Mouse (Mus musculus): ENCODE results near the gene Pilra. TPM values are rescaled to one million over a fixed set of nuclear protein-coding genes. Genes with fewer than 3 reads are reported as not detected.
"Not testable (repeated sequence)": the region's sequence is repeated elsewhere in the genome, so short reads cannot be mapped to it uniquely, and the experiment has no call there.

Gene Pilra
- polyA plus RNA-seq, 1 experiment = not detected

DNA sequence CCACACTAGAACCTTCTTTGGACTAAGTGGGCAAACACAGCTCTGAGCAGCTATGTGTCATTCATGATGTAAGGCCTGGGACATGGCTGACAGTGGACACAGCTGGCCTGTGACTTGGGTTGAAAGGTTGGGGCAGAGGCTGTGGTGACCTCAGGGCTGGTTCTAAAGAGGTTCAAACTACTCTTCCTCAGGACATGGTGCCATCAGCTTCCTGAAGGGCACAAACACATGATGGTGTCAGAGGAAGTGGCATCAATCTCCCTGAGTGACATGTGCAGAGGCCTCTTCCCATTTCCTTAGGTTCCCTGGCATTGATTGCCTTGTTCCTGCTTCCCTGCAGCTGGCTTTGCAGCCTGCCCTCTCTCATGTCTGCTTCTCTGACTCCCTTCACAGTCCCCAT is 1.0 kb upstream of the Pilra start:
- not testable (repeated sequence) for H3K4me1 ChIP-seq (ENCODE audit: control insufficient read depth, insufficient read depth, low read length); H3K4me3 ChIP-seq (ENCODE audit: insufficient read depth, low read depth, low read length); H3K27ac ChIP-seq (ENCODE audit: insufficient read depth, low read depth, low read length)

DNA sequence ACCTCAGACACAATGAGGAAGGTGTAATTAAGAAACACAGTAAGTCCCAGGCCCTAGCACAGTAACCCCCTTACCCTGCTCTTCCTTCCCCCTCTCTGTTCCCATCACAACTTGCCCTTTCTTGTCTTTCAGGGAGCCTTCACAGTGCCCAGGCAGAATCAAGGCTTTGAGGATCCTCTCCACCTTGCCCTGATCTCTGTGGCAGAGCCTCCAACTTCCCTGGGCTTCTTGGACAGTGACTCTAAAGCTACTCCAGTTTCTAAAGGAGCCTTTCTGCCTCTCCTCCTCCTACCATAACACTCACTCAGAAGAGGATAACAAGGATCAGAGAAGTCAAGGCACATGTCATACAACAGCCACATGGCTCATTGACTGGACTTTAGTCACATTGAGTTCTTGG is 530 bp upstream of the Pilra start:
- Histone ChIP-seq H3K4me1 (ENCODE audit: control insufficient read depth, insufficient read depth, low read length) (no peaks in the 10 kb centered on the region), H3K4me3 (ENCODE audit: insufficient read depth, low read depth, low read length) (no peak overlapping the region)
- no peak for TF ChIP-seq POLR2A (IDR thresholded peaks at IDR 0.05; ENCODE audit: insufficient read depth, low read depth, low read length)
- TF ChIP-seq CTCF (IDR thresholded peaks at IDR 0.05; ENCODE audit: insufficient read depth, low read depth, low read length) = no peak

DNA sequence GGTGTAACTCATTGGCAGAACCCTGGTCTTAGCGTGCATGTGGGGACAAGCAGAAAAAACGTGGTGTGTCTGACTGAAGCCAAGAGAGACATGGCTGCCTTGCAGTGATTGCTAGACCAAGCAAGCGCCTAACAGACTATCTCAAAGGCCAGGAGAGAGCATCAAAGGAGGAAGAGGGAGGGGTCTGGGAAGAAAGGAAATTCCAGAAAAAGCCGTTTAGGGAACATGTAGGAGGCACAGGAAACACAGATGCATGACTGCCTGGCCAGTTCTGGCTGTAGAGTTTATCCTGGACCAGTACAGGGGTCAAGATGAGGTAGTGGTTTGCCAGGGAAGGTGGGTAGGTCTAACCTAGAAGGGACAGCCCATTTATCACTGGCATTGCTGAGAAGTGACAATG is 2.6 kb downstream of the Pilra start:
- Histone ChIP-seq H3K27ac (ENCODE audit: insufficient read depth, low read depth, low read length) (no peak overlapping the region), H3K4me1 (ENCODE audit: control insufficient read depth, insufficient read depth, low read length) (no peaks in the 10 kb centered on the region), H3K4me3 (ENCODE audit: insufficient read depth, low read depth, low read length) (no peak overlapping the region)
- 46% methylated on average over 4 of the region's 4 CpGs for WGBS
- no peak for TF ChIP-seq POLR2A (IDR thresholded peaks at IDR 0.05; ENCODE audit: insufficient read depth, low read depth, low read length)
- no peak for TF ChIP-seq CTCF (IDR thresholded peaks at IDR 0.05; ENCODE audit: insufficient read depth, low read depth, low read length)

More for the DNA sequence above, 530 bp upstream of the Pilra start:
- no peak overlapping the region for H3K27ac ChIP-seq (ENCODE audit: insufficient read depth, low read depth, low read length)

DNA sequence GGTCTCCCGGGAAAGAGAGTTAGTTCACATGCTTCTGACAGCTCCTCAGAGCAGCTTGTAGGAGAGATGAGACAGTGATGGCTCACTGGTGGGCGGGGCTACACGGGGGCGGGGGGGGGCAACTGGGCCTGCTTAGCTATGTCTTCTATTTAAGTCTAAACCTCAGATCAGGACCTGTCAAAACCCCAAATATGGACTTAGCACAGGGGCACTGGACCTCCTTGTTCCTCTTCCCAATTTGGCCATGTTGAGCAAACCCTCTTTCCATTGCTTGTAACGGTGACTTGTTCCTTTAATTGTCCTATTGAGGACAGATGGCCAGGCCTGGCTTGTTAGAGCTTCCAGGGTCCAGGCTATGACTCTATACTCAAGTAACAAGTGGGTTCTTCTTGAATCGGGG is 4.6 kb downstream of the Pilra start:
- H3K4me1 ChIP-seq (ENCODE audit: control insufficient read depth, insufficient read depth, low read length) = no peaks in the 10 kb centered on the region
- H3K27ac ChIP-seq (ENCODE audit: insufficient read depth, low read depth, low read length) = no peak overlapping the region
- H3K4me3 ChIP-seq (ENCODE audit: insufficient read depth, low read depth, low read length) = no peak overlapping the region
- whole genome bisulfite sequencing = 84% methylated on average over 6 of the region's 6 CpGs
- TF ChIP-seq CTCF (IDR thresholded peaks at IDR 0.05; ENCODE audit: insufficient read depth, low read depth, low read length) (no peak), POLR2A (IDR thresholded peaks at IDR 0.05; ENCODE audit: insufficient read depth, low read depth, low read length) (no peak)

DNA sequence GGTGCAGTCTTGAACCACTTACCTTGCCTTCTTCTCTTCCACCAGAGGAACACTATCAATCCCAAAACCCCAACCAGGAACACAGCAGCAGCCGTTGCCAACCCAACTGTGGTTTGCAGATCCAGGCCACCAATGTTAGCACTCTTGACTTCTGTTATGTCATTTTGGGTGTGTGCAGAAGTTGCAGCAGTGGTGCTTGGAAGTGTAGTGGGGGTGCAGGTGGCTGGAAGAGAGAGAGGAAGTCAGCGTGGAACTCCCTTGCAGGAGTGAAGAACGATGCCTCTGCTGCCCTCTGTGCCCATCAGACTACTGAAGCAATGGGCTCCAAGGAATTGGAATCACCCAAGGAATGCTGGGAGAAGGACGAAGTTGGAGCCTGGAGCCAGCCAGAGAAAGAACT is 5.0 kb downstream of the Pilra start:
- 88% methylated on average over 4 of the region's 4 CpGs for WGBS
- TF ChIP-seq POLR2A (IDR thresholded peaks at IDR 0.05; ENCODE audit: insufficient read depth, low read depth, low read length) (no peak), CTCF (IDR thresholded peaks at IDR 0.05; ENCODE audit: insufficient read depth, low read depth, low read length) (no peak)
- Histone ChIP-seq H3K27ac (ENCODE audit: insufficient read depth, low read depth, low read length) (no peak overlapping the region), H3K4me3 (ENCODE audit: insufficient read depth, low read depth, low read length) (no peak overlapping the region), H3K4me1 (ENCODE audit: control insufficient read depth, insufficient read depth, low read length) (no peaks in the 10 kb centered on the region)

DNA sequence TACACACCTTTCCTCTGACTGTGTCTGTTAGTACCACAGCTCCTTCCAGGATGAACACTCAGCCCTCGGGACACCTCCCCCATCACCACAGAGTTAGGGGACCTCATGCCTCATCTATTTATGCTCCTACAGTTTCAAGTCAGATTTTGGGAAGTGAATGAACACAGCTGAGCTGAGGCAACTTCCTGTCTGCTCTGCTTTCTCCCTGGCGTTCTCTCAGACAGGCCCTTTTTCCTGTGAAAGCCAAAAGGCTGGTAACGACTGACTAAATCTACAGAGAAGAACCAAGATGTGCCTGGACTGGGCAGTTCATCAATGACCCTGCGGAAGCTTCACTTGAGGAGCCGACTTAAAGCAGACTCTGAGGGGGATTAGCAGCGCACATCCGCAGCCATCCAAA is 5.8 kb downstream of the Pilra start:
- H3K4me3 ChIP-seq (ENCODE audit: insufficient read depth, low read depth, low read length) = no peak overlapping the region
- TF ChIP-seq CTCF (IDR thresholded peaks at IDR 0.05; ENCODE audit: insufficient read depth, low read depth, low read length) (no peak), POLR2A (IDR thresholded peaks at IDR 0.05; ENCODE audit: insufficient read depth, low read depth, low read length) (no peak)
- 77% methylated on average over 7 of the region's 7 CpGs for WGBS
- no peak overlapping the region for H3K27ac ChIP-seq (ENCODE audit: insufficient read depth, low read depth, low read length)
- no peaks in the 10 kb centered on the region for H3K4me1 ChIP-seq (ENCODE audit: control insufficient read depth, insufficient read depth, low read length)

DNA sequence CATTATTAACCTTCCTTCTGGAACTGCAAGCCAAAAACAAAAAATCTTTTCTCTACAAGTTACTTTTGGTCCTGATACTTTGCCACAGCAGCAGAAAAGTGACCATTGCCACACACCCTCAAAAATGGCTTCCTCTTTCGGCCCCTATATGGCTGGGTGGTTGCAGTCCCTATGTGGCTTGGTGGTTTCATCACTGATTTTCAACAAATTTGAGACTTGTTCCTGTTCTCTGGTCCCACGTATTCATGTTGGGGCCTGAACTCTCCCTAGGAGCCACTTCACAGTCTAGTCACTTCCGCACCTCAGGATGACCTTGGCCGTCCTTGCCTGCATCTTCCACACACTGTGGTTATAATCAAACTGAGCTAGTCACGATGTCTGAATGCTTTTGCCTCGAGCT is 7.4 kb downstream of the Pilra start:
- 88% methylated on average over 6 of the region's 6 CpGs for WGBS
- Histone ChIP-seq H3K4me1 (ENCODE audit: control insufficient read depth, insufficient read depth, low read length) (no peaks in the 10 kb centered on the region), H3K4me3 (ENCODE audit: insufficient read depth, low read depth, low read length) (no peak overlapping the region), H3K27ac (ENCODE audit: insufficient read depth, low read depth, low read length) (no peak overlapping the region)
- TF ChIP-seq CTCF (IDR thresholded peaks at IDR 0.05; ENCODE audit: insufficient read depth, low read depth, low read length) (no peak), POLR2A (IDR thresholded peaks at IDR 0.05; ENCODE audit: insufficient read depth, low read depth, low read length) (no peak)

DNA sequence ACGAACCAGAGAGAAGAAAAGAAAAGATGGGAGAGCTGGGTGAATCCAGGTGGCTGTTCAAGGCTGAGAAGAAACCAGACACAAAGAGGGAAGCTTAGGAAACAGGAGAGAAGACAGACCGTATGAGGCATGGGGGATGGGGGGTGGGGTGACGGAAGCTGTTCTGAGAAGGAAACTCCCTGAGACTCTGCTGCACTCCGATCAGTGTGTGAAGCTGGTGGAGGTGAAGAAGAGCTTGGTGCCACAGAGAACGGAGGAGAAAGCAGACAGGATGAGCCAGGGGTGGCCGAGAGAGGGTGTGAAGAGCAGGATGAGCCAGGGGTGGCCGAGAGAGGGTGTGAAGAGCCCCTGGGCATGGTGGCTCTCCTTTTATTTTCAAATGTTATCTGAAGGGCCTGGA is 9.7 kb downstream of the Pilra start:
- no peak overlapping the region for H3K27ac ChIP-seq (ENCODE audit: insufficient read depth, low read depth, low read length)
- 71% methylated on average over 7 of the region's 7 CpGs for WGBS
- TF ChIP-seq CTCF (IDR thresholded peaks at IDR 0.05; ENCODE audit: insufficient read depth, low read depth, low read length) (no peak), POLR2A (IDR thresholded peaks at IDR 0.05; ENCODE audit: insufficient read depth, low read depth, low read length) (no peak)
- no peaks in the 10 kb centered on the region for H3K4me1 ChIP-seq (ENCODE audit: control insufficient read depth, insufficient read depth, low read length)
- H3K4me3 ChIP-seq (ENCODE audit: insufficient read depth, low read depth, low read length) = no peak overlapping the region

DNA sequence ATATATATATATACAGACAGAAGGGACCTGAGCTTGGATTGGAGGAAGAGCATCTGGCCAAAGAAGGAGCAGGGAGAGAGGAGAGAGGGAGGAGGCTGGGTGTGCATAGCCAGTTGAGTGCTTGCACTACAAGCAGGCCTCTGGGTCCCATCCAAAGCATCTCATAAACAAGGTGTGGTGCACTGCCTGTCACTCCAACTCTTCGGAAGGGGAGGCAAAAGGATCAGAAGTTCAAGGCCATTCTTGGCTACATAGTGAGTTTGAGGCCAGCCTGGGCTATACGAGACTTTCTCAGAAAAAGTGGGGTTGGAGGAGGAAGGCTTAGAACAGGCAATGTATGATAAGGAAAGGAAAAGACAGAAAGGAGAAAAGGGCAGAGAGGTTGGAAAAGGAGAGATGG is 10.1 kb downstream of the Pilra start:
- no peak for TF ChIP-seq POLR2A (IDR thresholded peaks at IDR 0.05; ENCODE audit: insufficient read depth, low read depth, low read length)
- 86% methylated on average over 2 of the region's 2 CpGs for WGBS
- Histone ChIP-seq H3K4me3 (ENCODE audit: insufficient read depth, low read depth, low read length) (no peak overlapping the region), H3K27ac (ENCODE audit: insufficient read depth, low read depth, low read length) (no peak overlapping the region), H3K4me1 (ENCODE audit: control insufficient read depth, insufficient read depth, low read length) (no peaks in the 10 kb centered on the region)

DNA sequence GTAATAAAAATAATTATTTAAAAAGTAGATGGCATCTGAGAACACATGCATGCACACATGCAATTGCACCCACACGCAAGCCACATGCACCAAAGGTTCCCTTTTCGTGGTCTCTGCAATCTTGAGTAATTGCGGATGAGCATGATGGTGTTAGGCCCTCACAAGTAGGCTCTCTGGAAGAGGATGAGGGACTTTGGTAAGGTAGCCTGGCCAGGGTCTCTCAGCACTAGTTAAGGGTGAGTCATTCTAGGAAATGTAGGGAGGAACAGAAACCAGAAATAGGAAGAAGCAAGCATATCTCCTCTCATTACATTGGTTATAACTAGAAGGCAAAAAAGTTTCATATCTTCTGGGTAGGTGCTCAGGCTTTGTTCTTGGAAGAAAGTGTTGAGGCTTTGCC is 11.1 kb downstream of the Pilra start:
- H3K27ac ChIP-seq (ENCODE audit: insufficient read depth, low read depth, low read length) = no peak overlapping the region
- 95% methylated on average over 3 of the region's 3 CpGs for WGBS
- TF ChIP-seq POLR2A (IDR thresholded peaks at IDR 0.05; ENCODE audit: insufficient read depth, low read depth, low read length) = no peak
- no peak for TF ChIP-seq CTCF (IDR thresholded peaks at IDR 0.05; ENCODE audit: insufficient read depth, low read depth, low read length)
- no peak overlapping the region for H3K4me3 ChIP-seq (ENCODE audit: insufficient read depth, low read depth, low read length)
- no peaks in the 10 kb centered on the region for H3K4me1 ChIP-seq (ENCODE audit: control insufficient read depth, insufficient read depth, low read length)
